Comparison of ENCODE assay signal across 14 mouse cellular contexts in the genomic region with DNA sequence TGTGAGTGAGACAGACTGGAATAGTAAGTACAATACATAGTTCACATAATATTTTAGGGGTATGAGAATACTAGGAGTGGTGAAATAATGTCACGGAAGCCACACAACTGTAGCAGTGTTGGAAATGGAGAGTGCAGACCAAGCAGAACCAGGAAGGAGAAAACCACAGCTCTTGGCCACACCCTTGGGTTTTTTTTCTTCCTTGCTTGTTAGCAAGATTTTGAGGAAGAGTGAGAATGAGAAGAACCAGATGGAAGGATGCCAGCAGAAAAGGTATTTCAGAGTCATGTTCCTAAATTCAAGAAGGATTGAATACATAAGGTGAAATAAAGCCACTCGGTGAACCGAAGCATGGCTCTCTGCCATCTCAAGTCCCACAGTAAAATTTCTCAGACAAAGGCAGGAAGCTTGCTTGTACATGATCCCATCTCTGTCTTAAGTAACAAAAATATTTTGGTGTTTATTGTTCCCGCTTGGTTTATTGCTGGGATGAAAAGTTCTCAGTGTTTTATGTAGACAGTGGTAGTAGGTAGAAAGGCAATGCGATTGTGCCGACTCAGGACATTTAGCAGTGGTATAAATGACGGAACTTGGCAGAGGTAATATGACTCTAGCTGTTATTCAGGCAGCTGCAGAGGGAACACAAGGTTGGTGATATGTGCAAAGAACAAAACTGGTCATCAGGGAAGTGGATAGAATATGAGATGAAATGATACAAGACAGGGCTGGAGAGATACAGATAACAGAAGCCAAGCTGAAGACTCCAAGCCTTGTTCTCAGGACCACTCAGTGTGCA.
DNase-seq lines count a peak whose midpoint lies in the region; ATAC-seq and TF ChIP-seq lines count a peak whose summit lies in the region.
"Had no signal": no experiment of that assay in that cellular context is flagged by ENCODE, and none has a peak within 500 bp of the region (broad histone marks: within the 10 kb centered on the region; RNA-seq: fewer than 3 reads in every experiment).

No protein-coding gene starts in this region.

- no peak for TF ChIP-seq EP300 in CH12.LX (IDR thresholded peaks at IDR 0.05; ENCODE audit: low read length)

- no peaks in the 10 kb centered on the region for H3K9me3 ChIP-seq in heart, embryonic 12.5 days (replicated peaks)
- H3K9me3 ChIP-seq in CH12.LX (replicated peaks; ENCODE audit: low read length) = no peaks in the 10 kb centered on the region
- H3K9me3 ChIP-seq: hindbrain, embryonic 12.5 days; liver, embryonic 12.5 days had no signal

- dilution Hi-C loops in CH12.LX (cut with MboI; ENCODE audit: extremely low pct_ligation_motif_present, extremely low pct_unique_long_range_greater_than_20kb, low sequenced_read_pairs) = no loop called here

- peak; percentile 8 to 21 for DNase-seq in heart, adult 9 months (ENCODE audit: low spot score in 2 of 2)
- no peak for DNase-seq in CH12.LX (ENCODE audit: extremely low read depth)
- no peak for DNase-seq in cerebellum, postnatal 4 days (ENCODE audit: low spot score in 2 of 2)
- no peak for DNase-seq in ovary, postnatal 36 days (ENCODE audit: low spot score)
- no peak for DNase-seq in kidney, adult 11 months
- DNase-seq: adrenal gland, postnatal 25 days; cerebellum, adult 18-20 months; kidney, adult 8-10 months; right cerebral cortex, postnatal 14 days had no signal

- TF ChIP-seq CTCF in CH12.LX (conservative IDR thresholded peaks at IDR 0.05 in 1 of 2, IDR thresholded peaks at IDR 0.05 in 1 of 2; ENCODE audit: low read depth in 2 of 2, low read length in 2 of 2) = no peak

- ATAC-seq in heart, embryonic 12.5 days (ENCODE audit: insufficient number of reproducible peaks, low FRiP score) = no peak
- peak; percentile 84 for ATAC-seq in granulocyte monocyte progenitor cell, adult 5-6 weeks (replicated peaks; ENCODE audit: poor library complexity, severe bottlenecking)
- ATAC-seq: liver, embryonic 12.5 days had no signal

- WGBS in heart, embryonic 12.5 days = 74% methylated on average over 7 of the region's 7 CpGs
- WGBS in macrophage (ENCODE audit: missing documents) = 16% methylated on average over 7 of the region's 7 CpGs

- in situ Hi-C loops in CH12.LX (cut with MboI; ENCODE audit: low pct_ligation_motif_present, low pct_unique_long_range_greater_than_20kb, low sequenced_read_pairs) = no loop called here

- TF ChIP-seq RAD21 in CH12.LX (IDR thresholded peaks at IDR 0.05; ENCODE audit: low read depth, low read length) = no peak

- H3K27me3 ChIP-seq in heart, embryonic 12.5 days (replicated peaks) = no peaks in the 10 kb centered on the region
- no peaks in the 10 kb centered on the region for H3K27me3 ChIP-seq in CH12.LX (replicated peaks)
- H3K27me3 ChIP-seq: hindbrain, embryonic 12.5 days; liver, embryonic 12.5 days had no signal

- no peaks in the 10 kb centered on the region for H3K79me2 ChIP-seq in CH12.LX (replicated peaks; ENCODE audit: control insufficient read depth, extremely low read depth, insufficient read depth, poor library complexity, severe bottlenecking)
- H3K79me2 ChIP-seq in macrophage (ENCODE audit: inconsistent target) = no peaks in the 10 kb centered on the region

- TF ChIP-seq POLR2A in CH12.LX (IDR thresholded peaks at IDR 0.05; ENCODE audit: low read depth, low read length) = no peak

- no peak overlapping the region for H3K4me2 ChIP-seq in heart, embryonic 12.5 days
- H3K4me2 ChIP-seq in CH12.LX (ENCODE audit: insufficient read depth, low read depth, poor library complexity, severe bottlenecking) = no peak overlapping the region
- H3K4me2 ChIP-seq: hindbrain, embryonic 12.5 days; liver, embryonic 12.5 days had no signal

- no peak overlapping the region for H3K4me3 ChIP-seq in heart, embryonic 12.5 days
- H3K4me3 ChIP-seq in CH12.LX (replicated peaks in 1 of 3; ENCODE audit: low read depth in 2 of 3, low read length in 2 of 3, poor library complexity in 1 of 3) = no peak overlapping the region
- H3K4me3 ChIP-seq in macrophage (ENCODE audit: inconsistent target) = no peak overlapping the region
- H3K4me3 ChIP-seq: hindbrain, embryonic 12.5 days; liver, embryonic 12.5 days had no signal

- H3K36me3 ChIP-seq in heart, embryonic 12.5 days = no peaks in the 10 kb centered on the region
- H3K36me3 ChIP-seq in CH12.LX (replicated peaks in 1 of 2; ENCODE audit: control insufficient read depth in 1 of 2, insufficient read depth in 1 of 2, low read length in 1 of 2) = no peaks in the 10 kb centered on the region
- H3K36me3 ChIP-seq in macrophage (ENCODE audit: inconsistent target) = no peaks in the 10 kb centered on the region
- H3K36me3 ChIP-seq: hindbrain, embryonic 12.5 days; liver, embryonic 12.5 days had no signal

- no peak overlapping the region for H3K9ac ChIP-seq in heart, embryonic 12.5 days
- H3K9ac ChIP-seq in CH12.LX (ENCODE audit: insufficient read depth, low read depth) = no peak overlapping the region
- H3K9ac ChIP-seq: hindbrain, embryonic 12.5 days; liver, embryonic 12.5 days had no signal

- H3K4me1 ChIP-seq in heart, embryonic 12.5 days (replicated peaks) = peaks cover 8% of the 10 kb centered on the region; the same call in 1 of the 2 replicates
- H3K4me1 ChIP-seq in CH12.LX (ENCODE audit: control insufficient read depth in 1 of 2, insufficient read depth in 2 of 2) = peaks cover 0 to 29% of the 10 kb centered on the region in 2 experiments; a peak in 2 of 4 replicates
- H3K4me1 ChIP-seq: hindbrain, embryonic 12.5 days had no signal

- H3K27ac ChIP-seq in heart, embryonic 12.5 days (ENCODE audit: poor library complexity, severe bottlenecking) = no peak overlapping the region
- H3K27ac ChIP-seq in CH12.LX (ENCODE audit: insufficient read depth, low read depth) = no peak overlapping the region
- peak overlapping the region; percentile 90 for H3K27ac ChIP-seq in macrophage
- H3K27ac ChIP-seq: hindbrain, embryonic 12.5 days; liver, embryonic 12.5 days had no signal

TF ChIP-seq in CH12.LX, 34 proteins besides CTCF, POLR2A, EP300 and RAD21:
- TF ChIP-seq E2F4 (IDR thresholded peaks at IDR 0.05; ENCODE audit: insufficient replicate concordance, low read depth, low read length) (no peak), BHLHE40 (IDR thresholded peaks at IDR 0.05; ENCODE audit: low read depth, low read length) (no peak), MAFK (IDR thresholded peaks at IDR 0.05; ENCODE audit: insufficient replicate concordance, low read length) (peak; percentile 70; the same call in 1 of the 2 replicates)

Comparison
In these comparisons a context has a peak if more than half of its experiments do, and no peak if none do; other contexts are left out.
1. DNase-seq: peak in heart, adult 9 months (2 of 2); none in CH12.LX (single experiment), cerebellum, postnatal 4 days (0 of 2), ovary, postnatal 36 days (single experiment) and kidney, adult 11 months (single experiment).